Mouse (Mus musculus): ENCODE measurements around the gene Cox6b1.

The Cox6b1 gene

GRCm38 (mm10) chr7:30610043-30610442 lies 15.9 kb downstream of the Cox6b1 start:
- no peak for DNase-seq (ENCODE audit: extremely low spot score)

- DNase-seq (ENCODE audit: extremely low spot score), result no peak
Observed at GRCm38 (mm10) chr7:30608476-30608875, 17.5 kb downstream of the Cox6b1 start.

GRCm38 (mm10) chr7:30607706-30608309 lies 18.1 kb downstream of the Cox6b1 start:
- DNase-seq (ENCODE audit: extremely low spot score), result peak; percentile 61

GRCm38 (mm10) chr7:30604944-30605343 lies 21.0 kb downstream of the Cox6b1 start:
- DNase-seq (ENCODE audit: extremely low spot score), result no peak

- DNase-seq (ENCODE audit: extremely low spot score), result no peak
Observed at GRCm38 (mm10) chr7:30604424-30604823, 21.5 kb downstream of the Cox6b1 start.

GRCm38 (mm10) chr7:30602583-30602982 lies 23.4 kb downstream of the Cox6b1 start:
- peak; percentile 40 for DNase-seq (ENCODE audit: extremely low spot score)

- no peak for DNase-seq (ENCODE audit: extremely low spot score)
Observed at GRCm38 (mm10) chr7:30600651-30601050, 25.3 kb downstream of the Cox6b1 start.

GRCm38 (mm10) chr7:30599933-30600353 lies 26.0 kb downstream of the Cox6b1 start:
- DNase-seq (ENCODE audit: extremely low spot score), result peak; percentile 73

GRCm38 (mm10) chr7:30598786-30599185 lies 27.2 kb downstream of the Cox6b1 start, which contains the start of gene Zbtb32:
TSS of gene Zbtb32 (minus strand) at chr7:30598909.
- no peak for DNase-seq (ENCODE audit: extremely low spot score)

GRCm38 (mm10) chr7:30596811-30597210 lies 29.1 kb downstream of the Cox6b1 start:
- DNase-seq (ENCODE audit: extremely low spot score), result no peak

GRCm38 (mm10) chr7:30596093-30596492 lies 29.9 kb downstream of the Cox6b1 start:
- no peak for DNase-seq (ENCODE audit: extremely low spot score)

- DNase-seq (ENCODE audit: extremely low spot score), result no peak
Observed at GRCm38 (mm10) chr7:30594510-30595024, 31.4 kb downstream of the Cox6b1 start.

GRCm38 (mm10) chr7:30593579-30594509 lies 32.1 kb downstream of the Cox6b1 start:
- DNase-seq (ENCODE audit: extremely low spot score), result no peak

GRCm38 (mm10) chr7:30592772-30593423 lies 33.1 kb downstream of the Cox6b1 start:
- DNase-seq (ENCODE audit: extremely low spot score), result no peak

- DNase-seq (ENCODE audit: extremely low spot score), result no peak
Observed at GRCm38 (mm10) chr7:30591605-30591951, 34.4 kb downstream of the Cox6b1 start.

GRCm38 (mm10) chr7:30590927-30591604 lies 34.9 kb downstream of the Cox6b1 start:
- DNase-seq (ENCODE audit: extremely low spot score), result no peak

GRCm38 (mm10) chr7:30589435-30590301 lies 36.3 kb downstream of the Cox6b1 start:
- DNase-seq (ENCODE audit: extremely low spot score), result peak; percentile 90

GRCm38 (mm10) chr7:30588676-30589434 lies 37.1 kb downstream of the Cox6b1 start, which contains the start of gene Kmt2b:
TSS of gene Kmt2b (minus strand) at chr7:30588726.
- DNase-seq (ENCODE audit: extremely low spot score), result peak; percentile 96

GRCm38 (mm10) chr7:30587842-30588667 lies 37.9 kb downstream of the Cox6b1 start:
- DNase-seq (ENCODE audit: extremely low spot score), result peak; percentile 64
